Mouse (Mus musculus) layer of hippocampus, adult 18-20 months (tissue): ENCODE results near the gene Myo16. TPM values are rescaled to one million over a fixed set of nuclear protein-coding genes. Genes with fewer than 3 reads are reported as not detected.

Experiments used
- DNase-seq, 2 experiments: peaks; one replicate each; pipeline ENCODE4 v3.0.0; 2022; ENCODE audit warnings: low spot score in 2 of 2
- total RNA-seq, 2 experiments: library from RNA; stranded (reverse); gene quantifications; 2 replicates each; pipeline ENCODE4 v1.2.3; 2021

The Myo16 gene
- total RNA-seq, 2 experiments from 2014 or later = 20.0 to 20.1 TPM

- no peak for DNase-seq
Measured at GRCm38 (mm10) chr8:10653282-10653681, 499.6 kb downstream of the Myo16 start.

DNA sequence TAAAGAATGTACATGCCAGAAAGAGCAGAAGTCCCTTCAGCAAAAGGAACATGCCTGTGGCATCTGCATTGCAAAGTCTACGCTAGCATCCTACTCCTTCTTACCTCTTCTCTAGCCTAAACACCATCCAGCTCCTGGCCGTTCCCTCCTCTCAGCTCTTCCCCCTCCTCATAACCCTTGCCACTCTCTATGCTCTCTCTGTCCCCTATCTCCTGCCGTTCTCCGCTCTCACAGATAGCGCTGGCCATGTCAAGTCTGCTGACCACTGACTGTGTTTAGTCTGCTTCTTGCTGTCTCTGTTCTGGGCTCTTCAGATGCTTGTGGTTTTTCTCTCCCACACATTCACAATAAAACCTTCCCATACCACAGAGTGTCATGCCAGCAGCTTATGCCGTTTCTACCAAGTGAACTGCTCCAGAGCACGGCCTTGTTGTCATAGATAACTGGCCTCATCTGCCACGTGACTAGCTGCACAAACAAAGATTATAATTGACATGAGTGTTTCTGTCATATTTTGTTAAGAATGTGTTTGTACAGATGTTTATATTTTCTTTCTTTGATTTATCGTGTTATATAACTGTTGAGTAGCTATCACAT, 501.3 kb downstream of the Myo16 start:
- no peak for DNase-seq

GRCm38 (mm10) chr8:10663770-10664470, 510.2 kb downstream of the Myo16 start:
- DNase-seq = no peak

DNA sequence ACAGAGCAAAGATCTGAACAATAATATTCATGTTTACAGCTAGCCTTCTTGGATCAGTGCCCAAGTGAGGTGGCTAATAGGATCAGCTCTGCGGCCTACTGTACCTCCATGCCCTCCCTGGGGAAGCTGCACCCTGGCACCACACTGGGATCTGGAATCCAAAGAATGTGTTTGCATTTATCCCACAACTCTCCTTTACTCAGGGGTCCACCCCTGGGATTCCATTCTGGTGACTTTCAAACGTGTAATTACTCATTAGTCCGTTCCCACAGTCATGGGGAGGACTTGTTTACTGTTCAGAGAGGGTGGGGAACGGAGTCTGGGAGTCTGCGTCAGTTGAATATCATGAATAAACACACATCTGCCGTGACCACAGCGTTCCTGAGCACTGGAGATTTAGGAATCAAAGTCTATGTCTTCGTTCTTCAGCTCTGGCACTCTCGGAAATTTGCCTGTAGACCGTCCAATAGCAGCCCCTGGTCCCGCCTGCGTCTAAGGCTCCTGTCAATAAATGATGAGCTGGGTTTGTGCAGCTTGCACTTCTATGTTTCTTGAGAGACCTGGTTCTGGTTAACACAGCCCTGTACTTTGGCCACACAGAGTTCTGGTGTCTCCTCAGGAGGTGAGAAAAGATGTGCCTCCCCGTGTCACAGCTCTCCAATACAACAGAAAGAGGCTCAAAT, 511.3 kb downstream of the Myo16 start:
- no peak for DNase-seq

- no peak for DNase-seq
Measured at GRCm38 (mm10) chr8:10665821-10666283, 512.1 kb downstream of the Myo16 start.

DNA sequence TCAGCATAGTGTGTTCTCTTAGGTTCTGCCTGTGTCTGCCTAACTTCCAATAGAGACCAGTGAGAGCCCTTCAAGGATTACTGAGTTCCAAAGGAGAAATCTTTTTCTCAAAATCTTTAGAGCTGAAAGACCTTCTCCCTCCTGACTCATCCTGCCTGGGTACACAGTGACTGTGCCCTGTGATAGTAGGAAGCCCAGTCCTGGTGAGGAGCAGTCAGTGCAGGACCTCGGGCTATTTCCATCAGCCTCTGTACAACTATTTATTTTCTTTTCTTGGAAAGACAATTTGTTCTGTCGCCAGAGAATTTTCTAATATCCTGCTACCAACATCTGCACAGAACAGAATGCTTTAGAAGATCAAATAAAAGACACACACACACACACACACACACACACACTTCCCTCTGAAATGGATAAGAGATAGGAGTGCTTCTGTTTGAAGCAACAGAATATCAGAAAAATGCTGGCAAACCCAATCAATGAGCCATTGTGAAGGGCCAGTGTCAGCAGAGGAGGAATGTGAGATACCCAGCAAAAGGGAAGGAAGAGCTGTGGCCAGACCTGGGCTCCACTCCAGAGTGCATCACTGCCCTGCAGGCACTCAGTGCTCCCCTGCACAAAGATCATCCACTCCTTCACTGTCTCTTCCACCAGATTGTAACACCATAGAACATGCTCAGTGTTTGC, 518.3 kb downstream of the Myo16 start:
- no peak for DNase-seq

- no peak for DNase-seq
Measured at GRCm38 (mm10) chr8:10677840-10678410, 524.2 kb downstream of the Myo16 start.

DNA sequence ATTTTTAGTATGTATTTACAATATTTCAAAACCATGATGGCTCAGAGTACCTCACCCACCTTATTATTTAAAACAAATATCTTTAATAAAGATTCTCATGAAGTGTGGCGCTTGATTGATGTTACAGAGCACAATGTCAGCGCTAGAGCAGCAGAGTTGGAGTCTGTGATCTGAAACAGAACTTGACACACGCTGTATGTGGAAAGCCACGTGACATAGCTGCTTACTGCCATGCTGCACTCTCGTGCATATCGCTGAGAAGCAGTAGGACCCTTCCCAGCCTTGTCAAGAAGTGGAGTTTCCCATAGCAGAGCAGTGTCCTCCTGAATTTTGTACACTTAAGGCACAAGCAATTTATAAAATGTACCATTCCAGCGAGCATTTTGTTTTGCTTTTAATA, 528.2 kb downstream of the Myo16 start:
- no peak for DNase-seq

GRCm38 (mm10) chr8:10683088-10683487, 529.4 kb downstream of the Myo16 start:
- DNase-seq = no peak

Other genes starting within 250 kb of the Myo16 start
- 10 to 100 TPM; 11.3 to 12.0 TPM for gene Lig4, start 176.2 kb upstream of the Myo16 start, total RNA-seq
- gene Abhd13, start 176.2 kb upstream of the Myo16 start, total RNA-seq = 10 to 100 TPM; 26.4 to 27.1 TPM
- 1 to 10 TPM; 2.0 to 3.3 TPM for gene Tnfsf13b, start 147.4 kb upstream of the Myo16 start, total RNA-seq